Mouse (Mus musculus) E14TG2a.4 (cell line): ENCODE data around the gene Npcd.

Experiments
- NANOG ChIP-seq: IDR thresholded peaks from 2 replicates; pipeline ENCODE4 v1.6.1; 2014; ENCODE audit warnings: borderline replicate concordance, low read length, mixed read lengths
- POU5F1 ChIP-seq: IDR thresholded peaks from 2 replicates; pipeline ENCODE4 v1.6.1; 2014; ENCODE audit warnings: low read length, borderline replicate concordance

- TF ChIP-seq POU5F1 = no peak
- TF ChIP-seq NANOG = no peak
These were observed 65.7 kb downstream of the Npcd start for GRCm38 (mm10) chr15:79768302-79768701.
